Mouse (Mus musculus): ENCODE measurements around the gene AC141477.1.

GRCm38 (mm10) chr10:76462312-76462711 lies 22.1 kb upstream of the AC141477.1 start:
- no peak for TF ChIP-seq CTCF (IDR thresholded peaks at IDR 0.05; ENCODE audit: control insufficient read depth, insufficient read depth, insufficient read length)
- no peak for TF ChIP-seq MYOD1 (IDR thresholded peaks at IDR 0.05; ENCODE audit: control insufficient read depth, insufficient read length, low read depth)
- TF ChIP-seq USF1 (IDR thresholded peaks at IDR 0.05; ENCODE audit: low read depth): no peak
- no peak for TF ChIP-seq MAX (IDR thresholded peaks at IDR 0.05)

All from C2C12 (cell line).